Mouse (Mus musculus) retina, embryonic 14.5 days (tissue): ENCODE results near the gene Gpatch8.
A peak's percentile ranks its signal among the peaks of the same experiment; 100 is the strongest.
"Not testable (repeated sequence)": the region's sequence is repeated elsewhere in the genome, so short reads cannot be mapped to it uniquely, and the experiment has no call there.

ENCODE experiments used
- DNase-seq: peaks from one replicate; pipeline ENCODE4 v3.0.0-alpha.2; 2015; ENCODE audit warnings: low spot score

Gene Gpatch8

GRCm38 (mm10) chr11:102572866-102573663 is 16.9 kb upstream of the Gpatch8 start:
- DNase-seq, result peak; percentile 98

GRCm38 (mm10) chr11:102568756-102569377 is 12.7 kb upstream of the Gpatch8 start:
- DNase-seq, result no peak

- no peak for DNase-seq
Observed at GRCm38 (mm10) chr11:102568191-102568590, 12.0 kb upstream of the Gpatch8 start.

GRCm38 (mm10) chr11:102567723-102568122 is 11.5 kb upstream of the Gpatch8 start:
- no peak for DNase-seq

GRCm38 (mm10) chr11:102567157-102567556 is 11.0 kb upstream of the Gpatch8 start:
- DNase-seq, result no peak

- DNase-seq, result no peak
Observed at GRCm38 (mm10) chr11:102566290-102566689, 10.1 kb upstream of the Gpatch8 start.

- no peak for DNase-seq
Observed at GRCm38 (mm10) chr11:102565741-102566140, 9.5 kb upstream of the Gpatch8 start.

GRCm38 (mm10) chr11:102564952-102565671 is 8.9 kb upstream of the Gpatch8 start:
- DNase-seq, result not testable (repeated sequence)

- no peak for DNase-seq
Observed at GRCm38 (mm10) chr11:102558704-102559103, 2.5 kb upstream of the Gpatch8 start.

GRCm38 (mm10) chr11:102557386-102557785 is 1.2 kb upstream of the Gpatch8 start:
- no peak for DNase-seq

- no peak for DNase-seq
Observed at GRCm38 (mm10) chr11:102556716-102557074, 503 bp upstream of the Gpatch8 start.

GRCm38 (mm10) chr11:102555400-102556030 is 677 bp downstream of the Gpatch8 start:
- no peak for DNase-seq

GRCm38 (mm10) chr11:102552051-102552450 is 4.1 kb downstream of the Gpatch8 start:
- no peak for DNase-seq

GRCm38 (mm10) chr11:102551176-102551575 is 5.0 kb downstream of the Gpatch8 start:
- DNase-seq, result no peak

GRCm38 (mm10) chr11:102541471-102541870 is 14.7 kb downstream of the Gpatch8 start:
- no peak for DNase-seq

- not testable (repeated sequence) for DNase-seq
Observed at GRCm38 (mm10) chr11:102540286-102540685, 15.9 kb downstream of the Gpatch8 start.

GRCm38 (mm10) chr11:102539690-102540089 is 16.5 kb downstream of the Gpatch8 start:
- no peak for DNase-seq

GRCm38 (mm10) chr11:102536210-102536609 is 20.0 kb downstream of the Gpatch8 start:
- no peak for DNase-seq

- no peak for DNase-seq
Observed at GRCm38 (mm10) chr11:102534078-102534477, 22.1 kb downstream of the Gpatch8 start.

- no peak for DNase-seq
Observed at GRCm38 (mm10) chr11:102531425-102531824, 24.8 kb downstream of the Gpatch8 start.

- DNase-seq, result no peak
Observed at GRCm38 (mm10) chr11:102514793-102515424, 41.3 kb downstream of the Gpatch8 start.

- DNase-seq, result no peak
Observed at GRCm38 (mm10) chr11:102510226-102510625, 46.0 kb downstream of the Gpatch8 start.
